Mouse (Mus musculus): ENCODE measurements at regions not wholly inside any gene's neighbourhood (a gene's known extent, or its start where the extent isn't known, plus 50 kb on each side); places are given as distances from the start of the nearest gene placed in this dataset.

- WGBS: 17% methylated on average over 4 of the region's 4 CpGs
- H3K27me3 ChIP-seq (replicated peaks; ENCODE audit: control insufficient read depth, insufficient read depth, low read length): no peaks in the 10 kb centered on the region
- H3K4me3 ChIP-seq (ENCODE audit: low read depth, low read length): no peak overlapping the region
- 0 out of 2 replicates have a peak overlapping the region, but pooled peaks have one; percentile 0 for H3K27ac ChIP-seq (replicated peaks; ENCODE audit: low read depth, low read length)
- no peaks in the 10 kb centered on the region for H3K4me1 ChIP-seq (ENCODE audit: control insufficient read depth, insufficient read depth, low read length)
- DNase-seq (ENCODE audit: low spot score) (peak; percentile 85), ATAC-seq (ENCODE audit: low read depth) (peak; percentile 84)
- H3K36me3 ChIP-seq (ENCODE audit: control insufficient read depth, insufficient read depth, low read length): no peaks in the 10 kb centered on the region
- H3K9ac ChIP-seq (ENCODE audit: low read depth, low read length): no peak overlapping the region
- H3K9me3 ChIP-seq (ENCODE audit: control insufficient read depth, low read length): peaks cover 6% of the 10 kb centered on the region; the same call in 1 of the 2 replicates
- H3K4me2 ChIP-seq (ENCODE audit: low read depth, low read length): peak overlapping the region; percentile 23; the same call in 1 of the 2 replicates
These were observed 696.0 kb downstream of the Rps29 start for GRCm38 (mm10) chr12:68463032-68463431.

GRCm38 (mm10) chr12:68458196-68458595, 700.8 kb downstream of the Rps29 start:
- Histone ChIP-seq H3K27ac (replicated peaks; ENCODE audit: low read depth, low read length) (no peak overlapping the region), H3K36me3 (ENCODE audit: control insufficient read depth, insufficient read depth, low read length) (no peaks in the 10 kb centered on the region), H3K9ac (ENCODE audit: low read depth, low read length) (no peak overlapping the region), H3K4me3 (ENCODE audit: low read depth, low read length) (no peak overlapping the region), H3K27me3 (replicated peaks; ENCODE audit: control insufficient read depth, insufficient read depth, low read length) (no peaks in the 10 kb centered on the region), H3K9me3 (ENCODE audit: control insufficient read depth, low read length) (peaks cover 6% of the 10 kb centered on the region; the same call in 1 of the 2 replicates), H3K4me1 (ENCODE audit: control insufficient read depth, insufficient read depth, low read length) (no peaks in the 10 kb centered on the region), H3K4me2 (ENCODE audit: low read depth, low read length) (no peak overlapping the region)
- DNase-seq (ENCODE audit: low spot score) (peak; percentile 32), ATAC-seq (ENCODE audit: low read depth) (no peak)
- 62% methylated on average over 7 of the region's 7 CpGs for WGBS

GRCm38 (mm10) chr12:68426601-68427000, 732.4 kb downstream of the Rps29 start:
- WGBS: 80% methylated on average over 1 of the region's 1 CpGs
- no peak overlapping the region for H3K9ac ChIP-seq (ENCODE audit: low read depth, low read length)

GRCm38 (mm10) chr12:68425006-68425405, 734.0 kb downstream of the Rps29 start:
- no peaks in the 10 kb centered on the region for H3K4me1 ChIP-seq (ENCODE audit: control insufficient read depth, insufficient read depth, low read length)
- DNase-seq (ENCODE audit: low spot score) (no peak), ATAC-seq (ENCODE audit: low read depth) (no peak)
- H3K9ac ChIP-seq (ENCODE audit: low read depth, low read length): no peak overlapping the region
- H3K4me2 ChIP-seq (ENCODE audit: low read depth, low read length): no peak overlapping the region
- no peak overlapping the region for H3K27ac ChIP-seq (replicated peaks; ENCODE audit: low read depth, low read length)
- no peak overlapping the region for H3K4me3 ChIP-seq (ENCODE audit: low read depth, low read length)
- H3K9me3 ChIP-seq (ENCODE audit: control insufficient read depth, low read length): no peaks in the 10 kb centered on the region
- no peaks in the 10 kb centered on the region for H3K36me3 ChIP-seq (ENCODE audit: control insufficient read depth, insufficient read depth, low read length)
- no peaks in the 10 kb centered on the region for H3K27me3 ChIP-seq (replicated peaks; ENCODE audit: control insufficient read depth, insufficient read depth, low read length)

More at GRCm38 (mm10) chr12:68426601-68427000, 732.4 kb downstream of the Rps29 start:
- DNase-seq (ENCODE audit: low spot score) (no peak), ATAC-seq (ENCODE audit: low read depth) (no peak)
- no peak overlapping the region for H3K27ac ChIP-seq (replicated peaks; ENCODE audit: low read depth, low read length)
- no peaks in the 10 kb centered on the region for H3K9me3 ChIP-seq (ENCODE audit: control insufficient read depth, low read length)
- H3K36me3 ChIP-seq (ENCODE audit: control insufficient read depth, insufficient read depth, low read length): no peaks in the 10 kb centered on the region
- no peaks in the 10 kb centered on the region for H3K4me1 ChIP-seq (ENCODE audit: control insufficient read depth, insufficient read depth, low read length)
- H3K4me2 ChIP-seq (ENCODE audit: low read depth, low read length): no peak overlapping the region
- no peaks in the 10 kb centered on the region for H3K27me3 ChIP-seq (replicated peaks; ENCODE audit: control insufficient read depth, insufficient read depth, low read length)
- no peak overlapping the region for H3K4me3 ChIP-seq (ENCODE audit: low read depth, low read length)
